Mouse (Mus musculus) inflammation-experienced regulatory T-cells, adult 16 weeks (primary cell): ENCODE measurements around the gene Klf11. TPM values are rescaled to one million over a fixed set of nuclear protein-coding genes. Genes with fewer than 3 reads are reported as not detected.

Experiments used
- polyA plus RNA-seq: library from polyadenylated mRNA; unstranded; fragments of 100-300 nt; shearing (Covaris generic); gene quantifications from one replicate; pipeline ENCODE4 v1.2.1, GENCODE M21; 2017

The Klf11 gene
- 2.1 TPM for polyA plus RNA-seq

DNA sequence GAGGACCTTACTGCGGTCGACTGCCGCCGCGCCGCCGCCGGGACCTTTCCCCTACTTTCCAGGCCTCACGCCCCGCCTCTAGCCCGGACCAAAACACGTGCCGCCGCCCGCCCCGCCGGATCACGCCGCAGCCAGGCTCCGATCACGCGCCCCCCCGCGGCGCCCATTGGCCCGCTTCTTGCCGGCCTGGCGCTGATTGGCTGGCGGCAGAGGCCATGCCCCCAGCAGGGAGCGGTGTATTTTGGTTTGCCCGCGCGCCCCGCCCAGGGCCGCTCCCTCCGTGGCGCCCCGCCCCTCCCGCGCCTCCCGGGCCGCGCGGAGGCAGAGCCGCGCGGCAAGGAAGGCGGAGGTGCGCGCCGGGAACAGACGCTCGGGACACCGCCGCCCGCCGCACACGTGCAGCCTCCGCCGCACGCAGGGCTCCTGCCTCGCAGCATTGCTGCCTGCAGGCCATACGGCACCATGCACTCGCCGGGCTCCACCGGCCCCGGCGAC lies at the start of gene Klf11:
Klf11 (plus strand) TSS at position 212 of the 495 bp plus-strand sequence.

DNA sequence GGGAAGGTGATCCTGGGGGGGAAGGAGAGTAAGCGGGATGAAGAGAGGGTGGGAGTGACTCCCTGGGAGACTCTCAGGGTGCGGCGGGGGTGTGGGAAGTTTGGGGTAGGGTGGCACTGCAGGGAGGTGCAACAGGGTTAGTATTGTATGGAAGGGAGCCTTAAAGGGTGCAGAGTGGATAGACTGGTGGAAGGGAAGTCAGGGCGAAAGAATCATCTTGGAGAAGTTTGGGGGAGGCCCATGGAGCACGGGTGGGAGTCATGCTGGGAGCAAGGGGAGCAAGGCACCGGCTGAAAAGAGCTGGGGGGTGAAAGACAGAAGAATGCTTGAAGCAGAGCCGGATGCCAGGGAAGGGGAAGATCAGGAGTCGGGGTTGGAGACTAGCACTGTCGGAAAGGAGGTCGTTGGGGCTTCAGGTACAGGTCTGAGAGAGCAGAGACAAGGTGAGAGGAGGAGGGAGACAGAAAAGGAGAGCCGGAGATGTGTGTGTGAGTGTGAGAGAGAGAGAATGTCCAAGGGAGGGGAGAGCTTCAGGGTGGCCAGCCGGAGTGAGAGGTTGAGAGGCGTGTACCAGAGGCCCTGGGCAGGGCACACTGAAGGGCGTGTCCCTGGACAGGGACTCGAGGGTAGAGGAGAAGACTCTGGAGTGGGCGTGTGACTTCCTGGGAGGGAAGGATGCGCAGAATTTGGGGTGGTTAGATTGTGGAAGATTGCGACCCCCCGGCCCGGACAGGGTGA lies 30.4 kb downstream of the Klf11 start, which contains the start of gene Cys1:
Cys1 (minus strand) TSS at position 528 of the 738 bp plus-strand sequence.

GRCm38 (mm10) chr12:24707954-24708823 lies 57.1 kb downstream of the Klf11 start, which contains the start of gene Rrm2:
Gene Rrm2, plus strand, starts transcription at chr12:24708241.

Other genes with a start within 250 kb of the Klf11 start
- gene Taf1b, start 152.9 kb upstream of the Klf11 start, polyA plus RNA-seq, result 84.8 TPM
- 7.6 TPM for gene Grhl1, start 79.0 kb upstream of the Klf11 start, polyA plus RNA-seq
- gene Cys1, start 30.5 kb downstream of the Klf11 start, polyA plus RNA-seq, result not detected
- gene Rrm2, start 57.0 kb downstream of the Klf11 start, polyA plus RNA-seq, result 47.3 TPM
- not detected for gene Mboat2, start 179.6 kb downstream of the Klf11 start, polyA plus RNA-seq